Mouse (Mus musculus) cerebellum, postnatal 36 days (tissue): ENCODE results near the gene Lix1l.
"Not testable (repeated sequence)": the region's sequence is repeated elsewhere in the genome, so short reads cannot be mapped to it uniquely, and the experiment has no call there.

Experiments used
- DNase-seq, 2 experiments: peaks; one replicate each; pipeline ENCODE4 v3.0.0; 2021 to 2022; ENCODE audit warnings: mixed read lengths in 2 of 2

The Lix1l gene

GRCm38 (mm10) chr3:96634015-96634414 lies 33.1 kb downstream of the Lix1l start:
- DNase-seq: no peak

- peak; percentile 89 for DNase-seq
These were observed 34.3 kb downstream of the Lix1l start, which contains the start of the genes Pex11b and Gm42957 for GRCm38 (mm10) chr3:96634928-96635879. Gene Pex11b (plus strand): TSS chr3:96635376. Gene Gm42957 (plus strand): TSS chr3:96635474.

GRCm38 (mm10) chr3:96635906-96636305 lies 35.0 kb downstream of the Lix1l start:
- DNase-seq: no peak

GRCm38 (mm10) chr3:96636448-96636847 lies 35.5 kb downstream of the Lix1l start:
- DNase-seq: no peak

GRCm38 (mm10) chr3:96639219-96639618 lies 38.3 kb downstream of the Lix1l start:
- peak; percentile 70 to 74 for DNase-seq

GRCm38 (mm10) chr3:96645018-96645649 lies 44.2 kb downstream of the Lix1l start, which contains the start of gene Itga10:
Gene Itga10 (plus strand): TSS chr3:96645584.
- peak; percentile 43 to 47 for DNase-seq

GRCm38 (mm10) chr3:96647365-96647764 lies 46.4 kb downstream of the Lix1l start:
- no peak for DNase-seq

GRCm38 (mm10) chr3:96660901-96661300 lies 60.0 kb downstream of the Lix1l start:
- DNase-seq: no peak

- DNase-seq: peak; percentile 17 to 20
These were observed 61.9 kb downstream of the Lix1l start for GRCm38 (mm10) chr3:96662731-96663316.

- peak; percentile 90 to 96 for DNase-seq
These were observed 62.7 kb downstream of the Lix1l start for GRCm38 (mm10) chr3:96663432-96664239.

- DNase-seq: not testable (repeated sequence)
These were observed 64.9 kb downstream of the Lix1l start for GRCm38 (mm10) chr3:96665732-96666363.

GRCm38 (mm10) chr3:96666916-96667315 lies 66.0 kb downstream of the Lix1l start:
- no peak for DNase-seq

GRCm38 (mm10) chr3:96667316-96667715 lies 66.4 kb downstream of the Lix1l start:
- no peak for DNase-seq

- DNase-seq: no peak
These were observed 67.6 kb downstream of the Lix1l start for GRCm38 (mm10) chr3:96668424-96669067.

- peak; percentile 70 to 77 for DNase-seq
These were observed 68.9 kb downstream of the Lix1l start, which contains the start of gene Ankrd35 for GRCm38 (mm10) chr3:96669727-96670468. Gene Ankrd35 (plus strand): TSS chr3:96670131.

GRCm38 (mm10) chr3:96671519-96671918 lies 70.6 kb downstream of the Lix1l start:
- DNase-seq: no peak

GRCm38 (mm10) chr3:96673514-96673913 lies 72.6 kb downstream of the Lix1l start:
- DNase-seq: no peak

GRCm38 (mm10) chr3:96674442-96674841 lies 73.5 kb downstream of the Lix1l start:
- DNase-seq: no peak

- no peak for DNase-seq
These were observed 74.2 kb downstream of the Lix1l start for GRCm38 (mm10) chr3:96675171-96675570.

- DNase-seq: no peak
These were observed 74.7 kb downstream of the Lix1l start for GRCm38 (mm10) chr3:96675690-96676089.
